Mouse (Mus musculus) midbrain, embryonic 12.5 days (tissue): Measurements from ENCODE around the gene Rpl36al. TPM values are rescaled to one million over a fixed set of nuclear protein-coding genes. Genes with fewer than 3 reads are reported as not detected.
A peak's percentile ranks its signal among the peaks of the same experiment; 100 is the strongest.

Source experiments
- ATAC-seq: fragments of 200-750 bp; cut with Nextera tagmentation; 2 replicates; pipeline ENCODE4 v1.8.0; 2017; ENCODE audit warnings: low read depth, moderate TSS enrichment, moderate library complexity; ENCODE audit not compliant: low FRiP score
- H3K27ac ChIP-seq: fragments of 300-500 bp; sonication (generic); replicated peaks from 2 replicates; pipeline ENCODE4 v1.5.1; 2016; ENCODE audit warnings: mild to moderate bottlenecking
- H3K27me3 ChIP-seq: fragments of 300-500 bp; sonication (generic); 2 replicates; pipeline ENCODE4 v1.6.1; 2016; ENCODE audit warnings: mild to moderate bottlenecking
- H3K36me3 ChIP-seq: fragments of 300-500 bp; sonication (generic); 2 replicates; pipeline ENCODE4 v1.6.1; 2016
- H3K4me1 ChIP-seq: fragments of 300-500 bp; sonication (generic); 2 replicates; pipeline ENCODE4 v1.6.1; 2016
- H3K4me2 ChIP-seq: fragments of 300-500 bp; sonication (generic); replicated peaks from 2 replicates; pipeline ENCODE4 v1.6.1; 2016; ENCODE audit warnings: mild to moderate bottlenecking, moderate library complexity
- H3K4me3 ChIP-seq: fragments of 300-500 bp; sonication (generic); 2 replicates; pipeline ENCODE4 v1.5.1; 2016; ENCODE audit warnings: mild to moderate bottlenecking
- H3K9ac ChIP-seq: fragments of 300-500 bp; sonication (generic); replicated peaks from 2 replicates; pipeline ENCODE4 v1.6.1; 2016; ENCODE audit warnings: mild to moderate bottlenecking, moderate library complexity
- H3K9me3 ChIP-seq: fragments of 300-500 bp; sonication (generic); 2 replicates; pipeline ENCODE4 v1.6.1; 2016; ENCODE audit warnings: mild to moderate bottlenecking
- WGBS: fragments of 180-500 bp; shearing (Covaris S2); methylation state at CpG from one replicate; pipeline ENCODE4 v1.1.7; 2016; 5-methylcytosine and 5-hydroxymethylcytosine counted together
- microRNA-seq: library from miRNA; unstranded; fragments of <30 nt; microRNA quantifications from one replicate; pipeline ENCODE4, GENCODE M21; 2017
- polyA plus RNA-seq: library from polyadenylated mRNA; unstranded; fragments of >200 nt; fragmentation: Nextera tagmentation; extraction: Ambion mirVana; gene quantifications from 2 replicates; pipeline ENCODE4 v1.2.1, GENCODE M21; 2016

Gene Rpl36al
- polyA plus RNA-seq, 1 experiment from 2014 or later = 406 TPM

DNA sequence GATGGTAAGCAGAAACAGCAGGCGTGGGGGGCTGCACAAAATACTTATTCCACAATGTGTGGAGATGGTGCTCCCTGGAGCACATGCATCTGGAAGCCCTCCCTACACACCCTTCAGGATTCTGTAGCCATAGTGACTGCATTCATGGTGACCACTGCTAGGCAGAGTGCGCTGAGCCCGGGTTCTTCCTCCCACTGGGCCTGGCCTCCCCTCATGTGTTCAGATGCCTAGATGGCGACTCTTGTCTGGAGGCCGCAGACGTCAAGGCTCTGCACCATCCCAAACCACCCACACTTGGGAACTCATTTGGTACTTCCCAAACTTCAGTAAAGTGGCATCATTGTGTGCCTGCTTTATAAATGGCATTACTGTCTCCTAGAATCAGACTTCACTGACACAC lies 40.4 kb downstream of the Rpl36al start:
- H3K36me3 ChIP-seq = no peaks in the 10 kb centered on the region
- no peaks in the 10 kb centered on the region for H3K27me3 ChIP-seq
- no peak overlapping the region for H3K4me3 ChIP-seq
- H3K4me2 ChIP-seq = no peak overlapping the region
- no peak for ATAC-seq
- no peak overlapping the region for H3K9ac ChIP-seq
- no peak overlapping the region for H3K27ac ChIP-seq
- 66% methylated on average over 6 of the region's 6 CpGs for WGBS
- no peaks in the 10 kb centered on the region for H3K9me3 ChIP-seq
- no peaks in the 10 kb centered on the region for H3K4me1 ChIP-seq

DNA sequence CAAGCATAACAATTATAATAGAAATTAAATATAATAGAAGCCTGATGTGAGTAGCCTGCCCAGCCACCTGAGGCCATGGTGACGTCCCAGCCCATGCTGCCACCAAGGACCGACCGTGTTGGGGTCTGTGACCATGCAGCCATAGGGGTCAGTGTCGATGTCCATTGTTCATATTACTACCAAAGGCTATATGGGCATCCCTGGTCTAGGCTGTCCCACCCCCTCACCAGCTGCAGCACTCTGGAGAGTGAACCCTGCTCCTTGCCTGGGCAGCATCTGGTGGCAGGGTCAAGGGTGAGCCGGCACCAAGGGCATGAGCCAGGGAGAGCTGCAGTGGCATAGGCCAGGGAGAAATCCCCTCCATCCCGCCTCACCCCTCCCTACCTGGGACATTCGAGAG lies 44.0 kb downstream of the Rpl36al start:
- Histone ChIP-seq H3K9ac (no peak overlapping the region), H3K9me3 (no peaks in the 10 kb centered on the region), H3K36me3 (no peaks in the 10 kb centered on the region), H3K4me2 (no peak overlapping the region), H3K27ac (no peak overlapping the region), H3K4me1 (no peaks in the 10 kb centered on the region), H3K4me3 (no peak overlapping the region), H3K27me3 (no peaks in the 10 kb centered on the region)
- ATAC-seq = peak; percentile 41
- WGBS = 89% methylated on average over 7 of the region's 7 CpGs

GRCm38 (mm10) chr12:69139201-69139600 lies 44.7 kb downstream of the Rpl36al start:
- Histone ChIP-seq H3K4me2 (no peak overlapping the region), H3K9me3 (no peaks in the 10 kb centered on the region), H3K4me1 (no peaks in the 10 kb centered on the region), H3K9ac (no peak overlapping the region), H3K27ac (no peak overlapping the region), H3K27me3 (no peaks in the 10 kb centered on the region), H3K4me3 (no peak overlapping the region), H3K36me3 (no peaks in the 10 kb centered on the region)
- ATAC-seq = no peak
- WGBS = 88% methylated on average over 3 of the region's 3 CpGs

Small RNA genes within 50 kb of the gene (microRNA-seq; reads per million reads assigned to microRNA genes)
- gene Gm47287 = not detected
- gene Gm47295 = 1.2 reads per million

Other genes with a start within 250 kb of the Rpl36al start
- 1,282 and 1,420 TPM in 2 replicates for gene Rps29, start 24.9 kb downstream of the Rpl36al start, polyA plus RNA-seq
- 23.4 and 24.5 TPM in 2 replicates for gene Lrr1, start 15.3 kb downstream of the Rpl36al start, polyA plus RNA-seq
- gene Mgat2, start 74 bp upstream of the Rpl36al start, polyA plus RNA-seq = 48.0 and 48.6 TPM in 2 replicates
- gene Gm49383, start 13.0 kb upstream of the Rpl36al start, polyA plus RNA-seq = 27.5 and 28.1 TPM in 2 replicates
- 14.1 and 14.7 TPM in 2 replicates for gene Dnaaf2, start 14.3 kb upstream of the Rpl36al start, polyA plus RNA-seq
- gene Gm49384, start 20.2 kb upstream of the Rpl36al start, polyA plus RNA-seq = 23.9 and 25.6 TPM in 2 replicates
- gene Pole2, start 44.1 kb upstream of the Rpl36al start, polyA plus RNA-seq = 18.5 and 19.7 TPM in 2 replicates
- 3.7 and 4.4 TPM in 2 replicates for gene Klhdc1, start 57.1 kb upstream of the Rpl36al start, polyA plus RNA-seq
- 259 and 264 TPM in 2 replicates for gene Klhdc2, start 112.6 kb upstream of the Rpl36al start, polyA plus RNA-seq
- 95.2 and 101 TPM in 2 replicates for gene Nemf, start 173.1 kb upstream of the Rpl36al start, polyA plus RNA-seq
- gene Arf6, start 188.1 kb upstream of the Rpl36al start, polyA plus RNA-seq = 49.7 and 53.0 TPM in 2 replicates
- gene Gm9887, start 188.4 kb upstream of the Rpl36al start, polyA plus RNA-seq = 1.6 and 2.3 TPM in 2 replicates